Mouse (Mus musculus) pancreas, adult 10 weeks (tissue): ENCODE data around the gene Dhx29. TPM values are rescaled to one million over a fixed set of nuclear protein-coding genes. Genes with fewer than 3 reads are reported as not detected.

Experiments
- polyA plus RNA-seq: library from polyadenylated mRNA; stranded (reverse); fragments of 350-450 nt; fragmentation: Illumina TruSeq; extraction: RNeasy Lipid Tissue Mini Kit (QIAGEN cat#74804); gene quantifications from one replicate; pipeline ENCODE4 v1.2.3, GENCODE M21; 2015; ENCODE audit warnings: low read depth, low replicate concordance; ENCODE audit not compliant: insufficient read depth

Gene Dhx29
- polyA plus RNA-seq, result 2.2 TPM

GRCm38 (mm10) chr13:112927287-112928001 is at the start of gene Dhx29, which contains the start of gene Mtrex:
Gene Dhx29, plus strand, starts transcription at chr13:112927454.
Gene Mtrex, minus strand, starts transcription at chr13:112927398.

GRCm38 (mm10) chr13:112987532-112987943 is 60.3 kb downstream of the Dhx29 start, which contains the start of gene Ccno:
Gene Ccno, plus strand, starts transcription at chr13:112987802.

GRCm38 (mm10) chr13:112993531-112994152 is 66.4 kb downstream of the Dhx29 start, which contains the start of gene Mcidas:
Gene Mcidas, plus strand, starts transcription at chr13:112993845.

Other genes starting within 250 kb of the Dhx29 start
- gene Plpp1, start 126.7 kb upstream of the Dhx29 start, polyA plus RNA-seq, result 59.3 TPM
- gene Mtrex, start 56 bp upstream of the Dhx29 start, polyA plus RNA-seq, result 7.6 TPM
- not detected for gene Ccno, start 60.3 kb downstream of the Dhx29 start, polyA plus RNA-seq
- gene Mcidas, start 66.4 kb downstream of the Dhx29 start, polyA plus RNA-seq, result not detected
- gene Cdc20b, start 107.7 kb downstream of the Dhx29 start, polyA plus RNA-seq, result not detected
- 12.5 TPM for gene Gpx8, start 119.0 kb downstream of the Dhx29 start, polyA plus RNA-seq
- not detected for gene Gzma, start 173.5 kb downstream of the Dhx29 start, polyA plus RNA-seq